Mouse (Mus musculus): ENCODE results near the gene Zbtb42. TPM values are rescaled to one million over a fixed set of nuclear protein-coding genes. Genes with fewer than 3 reads are reported as not detected.

Zbtb42 gene
- polyA plus RNA-seq, 1 experiment from 2014 or later = 6.8 TPM

- Histone ChIP-seq H3K9me3 (ENCODE audit: control insufficient read depth, low read length) (no peaks in the 10 kb centered on the region), H3K27me3 (replicated peaks; ENCODE audit: control insufficient read depth, insufficient read depth, low read length) (no peaks in the 10 kb centered on the region), H3K4me3 (ENCODE audit: low read length) (peak within 1 kb of the TSS; percentile 83), H3K4me2 (ENCODE audit: low read depth, low read length) (peak within 1 kb of the TSS; percentile 90), H3K4me1 (ENCODE audit: control insufficient read depth, insufficient read depth, low read length) (peaks cover 12% of the 10 kb centered on the region), H3K9ac (ENCODE audit: low read depth, low read length) (peak within 1 kb of the TSS; percentile 85), H3K36me3 (ENCODE audit: control insufficient read depth, insufficient read depth, low read length) (no peaks in the 10 kb centered on the region), H3K27ac (ENCODE audit: low read length) (peak within 1 kb of the TSS; percentile 89)
- 59% methylated on average over 6 of the region's 6 CpGs for WGBS
- ATAC-seq = no peak
Observed at GRCm38 (mm10) chr12:112720216-112720615, 41.6 kb downstream of the Zbtb42 start, which contains the start of gene Cep170b. Gene Cep170b, plus strand, starts transcription at chr12:112720455.

- H3K36me3 ChIP-seq (ENCODE audit: control insufficient read depth, insufficient read depth, low read length) = no peaks in the 10 kb centered on the region
- no peaks in the 10 kb centered on the region for H3K9me3 ChIP-seq (ENCODE audit: control insufficient read depth, low read length)
- peak overlapping the region; percentile 89 for H3K27ac ChIP-seq (ENCODE audit: low read length)
- 37% methylated on average over 12 of the region's 12 CpGs for WGBS
- ATAC-seq = no peak; the same call in 1 of the 2 replicates
- peak overlapping the region; percentile 83 for H3K4me3 ChIP-seq (ENCODE audit: low read length)
- H3K27me3 ChIP-seq (replicated peaks; ENCODE audit: control insufficient read depth, insufficient read depth, low read length) = no peaks in the 10 kb centered on the region
- H3K4me2 ChIP-seq (ENCODE audit: low read depth, low read length) = peak overlapping the region; percentile 90
- H3K4me1 ChIP-seq (ENCODE audit: control insufficient read depth, insufficient read depth, low read length) = peaks cover 14% of the 10 kb centered on the region
- peak overlapping the region; percentile 85 for H3K9ac ChIP-seq (ENCODE audit: low read depth, low read length)
Observed at GRCm38 (mm10) chr12:112720890-112721423, 42.3 kb downstream of the Zbtb42 start.

GRCm38 (mm10) chr12:112721424-112722239 is 43.0 kb downstream of the Zbtb42 start:
- Histone ChIP-seq H3K9ac (ENCODE audit: low read depth, low read length) (peak overlapping the region; percentile 85), H3K27ac (ENCODE audit: low read length) (peak overlapping the region; percentile 89), H3K4me2 (ENCODE audit: low read depth, low read length) (peak overlapping the region; percentile 90), H3K9me3 (ENCODE audit: control insufficient read depth, low read length) (no peaks in the 10 kb centered on the region), H3K4me3 (ENCODE audit: low read length) (peak overlapping the region; percentile 83), H3K4me1 (ENCODE audit: control insufficient read depth, insufficient read depth, low read length) (peaks cover 18% of the 10 kb centered on the region), H3K27me3 (replicated peaks; ENCODE audit: control insufficient read depth, insufficient read depth, low read length) (no peaks in the 10 kb centered on the region), H3K36me3 (ENCODE audit: control insufficient read depth, insufficient read depth, low read length) (no peaks in the 10 kb centered on the region)
- 3% methylated on average over 61 of the region's 69 CpGs for WGBS
- ATAC-seq = peak; percentile 79

- under 1% methylated on average over 63 of the region's 75 CpGs for WGBS
- Histone ChIP-seq H3K4me3 (ENCODE audit: low read length) (peak overlapping the region; percentile 83), H3K9ac (ENCODE audit: low read depth, low read length) (peak overlapping the region; percentile 85), H3K27ac (ENCODE audit: low read length) (peak overlapping the region; percentile 88), H3K4me2 (ENCODE audit: low read depth, low read length) (peak overlapping the region; percentile 90), H3K9me3 (ENCODE audit: control insufficient read depth, low read length) (no peaks in the 10 kb centered on the region), H3K4me1 (ENCODE audit: control insufficient read depth, insufficient read depth, low read length) (peaks cover 18% of the 10 kb centered on the region), H3K27me3 (replicated peaks; ENCODE audit: control insufficient read depth, insufficient read depth, low read length) (no peaks in the 10 kb centered on the region), H3K36me3 (ENCODE audit: control insufficient read depth, insufficient read depth, low read length) (no peaks in the 10 kb centered on the region)
- ATAC-seq = peak; percentile 61
Observed at GRCm38 (mm10) chr12:112722240-112723027, 43.8 kb downstream of the Zbtb42 start.

GRCm38 (mm10) chr12:112723028-112723330 is 44.4 kb downstream of the Zbtb42 start:
- Histone ChIP-seq H3K4me3 (ENCODE audit: low read length) (peak overlapping the region; percentile 83), H3K4me1 (ENCODE audit: control insufficient read depth, insufficient read depth, low read length) (peaks cover 18% of the 10 kb centered on the region), H3K9me3 (ENCODE audit: control insufficient read depth, low read length) (no peaks in the 10 kb centered on the region), H3K36me3 (ENCODE audit: control insufficient read depth, insufficient read depth, low read length) (no peaks in the 10 kb centered on the region), H3K27me3 (replicated peaks; ENCODE audit: control insufficient read depth, insufficient read depth, low read length) (no peaks in the 10 kb centered on the region), H3K9ac (ENCODE audit: low read depth, low read length) (peak overlapping the region; percentile 85), H3K27ac (ENCODE audit: low read length) (peak overlapping the region; percentile 88; the same call in 1 of the 2 replicates), H3K4me2 (ENCODE audit: low read depth, low read length) (peak overlapping the region; percentile 90)
- WGBS = 11% methylated on average over 5 of the region's 5 CpGs
- peak; percentile 2; the same call in 1 of the 2 replicates for ATAC-seq

GRCm38 (mm10) chr12:112723445-112723844 is 44.8 kb downstream of the Zbtb42 start:
- Histone ChIP-seq H3K9me3 (ENCODE audit: control insufficient read depth, low read length) (no peaks in the 10 kb centered on the region), H3K4me1 (ENCODE audit: control insufficient read depth, insufficient read depth, low read length) (peaks cover 18% of the 10 kb centered on the region), H3K9ac (ENCODE audit: low read depth, low read length) (peak overlapping the region; percentile 85; the same call in 1 of the 2 replicates), H3K4me3 (ENCODE audit: low read length) (peak overlapping the region; percentile 83), H3K36me3 (ENCODE audit: control insufficient read depth, insufficient read depth, low read length) (no peaks in the 10 kb centered on the region), H3K27ac (ENCODE audit: low read length) (no peak overlapping the region), H3K27me3 (replicated peaks; ENCODE audit: control insufficient read depth, insufficient read depth, low read length) (no peaks in the 10 kb centered on the region), H3K4me2 (ENCODE audit: low read depth, low read length) (peak overlapping the region; percentile 90)
- ATAC-seq = no peak
- WGBS = 76% methylated on average over 6 of the region's 6 CpGs

- Histone ChIP-seq H3K36me3 (ENCODE audit: control insufficient read depth, insufficient read depth, low read length) (no peaks in the 10 kb centered on the region), H3K9ac (ENCODE audit: low read depth, low read length) (no peak overlapping the region), H3K27ac (ENCODE audit: low read length) (no peak overlapping the region), H3K4me2 (ENCODE audit: low read depth, low read length) (no peak overlapping the region), H3K9me3 (ENCODE audit: control insufficient read depth, low read length) (no peaks in the 10 kb centered on the region), H3K4me3 (ENCODE audit: low read length) (no peak overlapping the region), H3K27me3 (replicated peaks; ENCODE audit: control insufficient read depth, insufficient read depth, low read length) (no peaks in the 10 kb centered on the region), H3K4me1 (ENCODE audit: control insufficient read depth, insufficient read depth, low read length) (peaks cover 18% of the 10 kb centered on the region)
- ATAC-seq = no peak
- 75% methylated on average over 11 of the region's 11 CpGs for WGBS
Observed at GRCm38 (mm10) chr12:112724077-112724805, 45.6 kb downstream of the Zbtb42 start.

- no peaks in the 10 kb centered on the region for H3K27me3 ChIP-seq (replicated peaks; ENCODE audit: control insufficient read depth, insufficient read depth, low read length)
- no peak overlapping the region for H3K4me3 ChIP-seq (ENCODE audit: low read length)
- no peak for ATAC-seq
- H3K27ac ChIP-seq (ENCODE audit: low read length) = no peak overlapping the region
- peaks cover 17% of the 10 kb centered on the region for H3K4me1 ChIP-seq (ENCODE audit: control insufficient read depth, insufficient read depth, low read length)
- H3K36me3 ChIP-seq (ENCODE audit: control insufficient read depth, insufficient read depth, low read length) = peaks cover 3% of the 10 kb centered on the region; the same call in 1 of the 2 replicates
- H3K9me3 ChIP-seq (ENCODE audit: control insufficient read depth, low read length) = no peaks in the 10 kb centered on the region
- H3K4me2 ChIP-seq (ENCODE audit: low read depth, low read length) = no peak overlapping the region
- WGBS = 66% methylated on average over 8 of the region's 8 CpGs
- no peak overlapping the region for H3K9ac ChIP-seq (ENCODE audit: low read depth, low read length)
Observed at GRCm38 (mm10) chr12:112727801-112728200, 49.2 kb downstream of the Zbtb42 start.
